Mouse (Mus musculus) neural tube, embryonic 10.5 days (tissue): ENCODE measurements at regions not wholly inside any gene's neighbourhood (a gene's known extent, or its start where the extent isn't known, plus 50 kb on each side); places are given as distances from the start of the nearest gene placed in this dataset.

Experiments
- DNase-seq: peaks from one replicate; pipeline ENCODE4 v3.0.0-alpha.2; 2017; ENCODE audit warnings: low spot score; ENCODE audit errors: extremely low spot score

- no peak for DNase-seq
Observed at GRCm38 (mm10) chrX:12466312-12466711, 121.3 kb upstream of the Atp6ap2 start.

GRCm38 (mm10) chrX:12466897-12467296 lies 120.7 kb upstream of the Atp6ap2 start:
- peak; percentile 31 for DNase-seq

DNA sequence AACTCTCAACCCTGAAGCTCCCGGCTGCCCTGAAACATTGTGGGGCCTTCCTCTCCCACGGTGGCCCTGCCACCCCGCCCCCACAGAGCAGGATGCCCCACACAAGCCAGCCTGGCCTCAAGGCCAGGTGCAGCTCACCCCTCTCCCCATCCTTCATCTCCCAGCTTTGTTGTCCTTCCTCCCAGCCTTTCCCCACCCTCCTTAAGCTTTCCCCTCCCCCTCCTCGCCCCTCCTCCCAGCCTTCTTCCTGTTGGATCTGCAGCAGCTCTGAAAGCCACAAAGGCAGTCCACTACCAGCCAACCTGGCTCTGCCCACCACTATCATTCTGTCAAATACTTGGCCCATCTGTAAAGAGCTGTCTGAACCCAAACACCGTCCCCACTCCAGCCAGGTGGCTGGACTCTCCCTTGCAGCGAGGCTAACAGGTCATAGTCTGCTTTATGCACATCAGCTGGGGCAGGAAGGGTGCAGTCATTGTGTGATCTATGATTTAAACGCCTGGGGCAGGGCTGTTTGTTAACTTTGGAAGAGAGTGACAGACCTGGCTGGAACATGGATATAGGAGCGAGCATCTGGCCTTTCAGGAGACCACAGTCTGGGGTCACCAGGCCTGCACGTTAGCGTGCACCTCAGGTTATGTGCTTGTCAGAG lies 119.9 kb upstream of the Atp6ap2 start:
- peak; percentile 40 for DNase-seq

- DNase-seq, result no peak
Observed at GRCm38 (mm10) chrX:12472296-12472695, 115.3 kb upstream of the Atp6ap2 start.

DNA sequence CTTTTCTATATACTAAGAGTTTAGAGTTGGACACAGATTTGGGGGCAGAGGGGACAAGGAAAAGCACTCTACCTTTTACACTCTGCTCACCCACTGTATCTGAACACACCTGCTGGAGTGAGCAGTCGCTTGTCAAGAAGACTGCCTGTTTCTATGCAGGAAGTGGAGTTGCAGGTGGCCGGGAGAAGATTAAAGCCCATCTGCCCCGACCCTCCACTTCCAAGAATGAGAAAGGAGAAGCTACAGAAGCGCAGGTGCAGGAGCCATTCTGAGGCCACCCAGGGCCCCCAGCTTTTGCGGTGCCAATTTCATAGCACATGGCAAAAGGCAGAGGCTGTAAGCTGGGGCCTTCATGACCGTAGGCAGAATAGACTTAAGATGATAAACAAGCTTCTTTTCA lies 108.4 kb upstream of the Atp6ap2 start:
- no peak for DNase-seq

DNA sequence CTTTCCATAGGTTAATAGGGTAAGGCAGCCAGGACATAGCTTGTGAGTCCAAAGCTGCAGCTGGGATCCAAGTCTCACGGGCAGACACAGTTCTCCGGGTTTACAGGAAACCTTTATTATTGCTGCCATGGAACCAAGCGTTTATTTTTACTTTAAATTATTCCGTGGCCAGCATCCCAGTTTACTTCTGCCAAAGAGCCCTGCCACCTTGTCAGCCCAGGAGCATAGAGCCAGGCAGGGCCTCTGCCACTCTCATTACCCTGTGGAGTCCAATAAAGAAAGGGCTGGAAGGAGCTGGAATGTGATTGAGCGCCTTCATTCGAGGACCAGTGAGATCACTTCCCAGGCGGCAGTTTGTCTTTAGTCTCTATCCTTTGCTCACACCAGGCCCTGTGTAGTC lies 96.6 kb upstream of the Atp6ap2 start:
- no peak for DNase-seq

GRCm38 (mm10) chrX:12493216-12493615 lies 94.4 kb upstream of the Atp6ap2 start:
- no peak for DNase-seq

DNA sequence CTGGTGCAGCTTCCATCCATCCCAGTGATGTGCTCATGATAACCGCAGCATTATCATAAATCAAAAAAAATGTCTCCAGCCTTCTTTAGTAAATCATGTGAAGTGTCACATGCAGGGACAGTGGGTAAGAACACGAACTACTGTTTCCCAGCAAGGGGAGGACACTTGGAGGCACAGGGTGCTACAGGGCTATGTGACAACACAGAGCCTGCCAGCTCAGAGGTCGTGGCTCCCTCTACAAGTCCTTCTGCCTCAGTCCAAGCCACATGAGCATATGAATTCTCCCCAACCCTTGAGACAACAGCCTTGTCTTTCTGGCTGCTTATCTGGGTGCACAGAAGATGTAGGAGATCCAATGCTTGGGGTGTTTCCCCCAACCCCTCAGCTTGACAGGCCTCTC lies 93.7 kb upstream of the Atp6ap2 start:
- DNase-seq, result no peak

DNA sequence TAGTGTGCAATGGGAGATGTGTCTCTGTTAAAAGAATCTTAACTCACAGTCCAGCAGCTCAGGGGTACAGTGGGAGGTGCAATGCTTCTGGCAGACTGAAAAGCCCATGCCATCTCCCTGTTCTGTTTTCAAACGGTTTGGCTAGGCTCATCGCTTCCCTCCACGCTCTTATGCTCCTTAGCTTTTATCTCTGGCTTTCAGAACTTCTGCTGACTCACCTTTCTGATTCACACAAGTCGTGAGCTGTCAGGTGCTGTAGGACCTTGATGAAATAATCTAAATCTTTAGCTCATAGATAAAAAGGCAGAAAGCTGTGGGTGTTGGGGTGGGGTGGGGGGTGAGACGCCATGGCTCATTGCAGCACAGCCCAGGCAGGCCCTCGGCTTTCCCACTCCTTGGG lies 93.1 kb upstream of the Atp6ap2 start:
- DNase-seq, result no peak

GRCm38 (mm10) chrX:12500601-12501000 lies 87.0 kb upstream of the Atp6ap2 start:
- DNase-seq, result no peak

DNA sequence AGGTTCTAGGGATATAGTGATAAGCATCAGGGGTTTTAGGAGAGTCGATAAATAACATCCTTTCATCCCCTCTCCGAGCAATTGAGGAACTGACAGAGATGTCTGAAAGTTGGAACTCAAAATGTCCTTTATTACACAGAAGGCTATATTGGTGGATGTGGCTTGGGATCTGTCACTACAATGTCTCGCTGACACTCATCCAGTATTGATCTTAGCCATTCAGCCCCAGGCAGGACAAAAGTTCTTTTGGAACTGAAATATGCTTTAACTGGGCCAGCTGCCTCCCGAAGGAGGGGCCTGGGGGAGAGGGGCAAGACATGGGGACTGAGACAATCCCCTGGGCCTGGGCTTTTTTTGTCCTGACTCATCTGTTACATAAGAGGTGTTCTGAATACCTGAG lies 85.2 kb upstream of the Atp6ap2 start:
- no peak for DNase-seq

- DNase-seq, result no peak
Observed at GRCm38 (mm10) chrX:12503581-12503980, 84.0 kb upstream of the Atp6ap2 start.

GRCm38 (mm10) chrX:12511119-12511518 lies 76.5 kb upstream of the Atp6ap2 start:
- DNase-seq, result no peak

DNA sequence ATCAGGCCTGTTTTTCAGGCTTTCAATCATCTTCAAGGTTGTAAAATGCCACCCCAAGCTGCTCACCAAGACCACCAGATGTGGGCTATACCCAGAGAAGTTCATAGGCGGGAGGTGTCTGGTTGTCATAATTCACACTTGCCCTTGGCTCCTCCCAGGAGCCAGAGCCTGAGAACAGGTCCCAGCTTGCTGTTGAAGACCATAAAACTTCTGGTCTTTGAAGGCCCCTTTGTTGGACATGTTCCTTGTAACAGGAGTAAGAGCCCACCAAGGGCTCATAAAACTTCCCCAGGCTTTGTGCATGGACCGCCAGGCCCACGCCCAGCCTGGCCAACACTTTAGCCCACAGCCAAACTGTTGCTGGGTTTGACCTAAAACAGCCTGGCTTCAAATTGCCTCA lies 62.6 kb upstream of the Atp6ap2 start:
- no peak for DNase-seq

DNA sequence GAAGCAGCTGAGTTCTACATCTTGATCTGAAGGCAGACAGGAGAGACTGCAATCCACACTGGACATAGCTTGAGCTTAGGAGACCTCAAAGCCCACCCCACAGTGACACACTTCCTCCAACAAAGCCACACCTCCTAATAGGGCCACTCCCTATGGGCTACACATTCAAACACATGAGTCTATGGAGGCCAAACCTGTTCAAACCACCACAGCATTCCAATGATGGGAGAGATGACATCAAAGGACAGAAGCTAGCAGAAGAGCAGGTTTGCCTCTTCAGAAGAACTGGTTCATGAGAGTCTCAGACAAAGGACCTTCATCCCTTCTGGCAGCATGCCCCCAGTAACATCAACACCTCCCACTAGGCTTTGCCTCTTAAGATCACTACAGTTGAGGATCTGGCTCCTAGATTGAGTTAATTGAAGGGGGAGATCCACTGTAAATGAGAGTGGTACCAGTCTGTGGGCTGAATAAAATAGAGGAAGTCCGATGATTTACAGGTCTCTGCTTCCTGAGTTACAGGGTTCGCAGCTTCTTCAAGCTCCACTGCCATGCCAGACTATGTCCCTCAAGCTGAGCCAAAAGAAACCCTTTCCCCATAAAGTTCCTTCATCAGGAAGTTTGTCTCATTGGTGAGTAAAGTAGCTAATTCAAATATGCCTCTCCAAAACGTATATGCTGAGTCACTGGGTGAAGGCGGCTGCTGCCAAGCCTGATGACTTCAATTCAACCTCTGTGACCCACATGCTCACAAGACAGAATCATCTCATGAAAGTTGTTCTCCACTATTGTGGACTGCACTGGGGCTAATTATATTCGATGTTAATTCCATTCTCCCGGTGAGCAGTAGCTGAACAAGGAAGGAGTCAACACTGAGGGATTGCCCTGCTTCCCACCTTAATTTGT lies 56.9 kb upstream of the Atp6ap2 start:
- DNase-seq, result no peak
